Mouse (Mus musculus) embryonic facial prominence, embryonic 10.5 days (tissue): ENCODE measurements around the gene Coq5. TPM values are rescaled to one million over a fixed set of nuclear protein-coding genes. Genes with fewer than 3 reads are reported as not detected.
A peak's percentile ranks its signal among the peaks of the same experiment; 100 is the strongest.

Source experiments
- DNase-seq: peaks from one replicate; pipeline ENCODE4 v3.0.0-alpha.2; 2017; ENCODE audit warnings: low spot score
- H3K27ac ChIP-seq: fragments of 300-500 bp; sonication (generic); replicated peaks from 2 replicates; pipeline ENCODE4 v1.5.1; 2016; ENCODE audit warnings: mild to moderate bottlenecking
- H3K27me3 ChIP-seq: fragments of 300-500 bp; sonication (generic); replicated peaks from 2 replicates; pipeline ENCODE4 v1.6.1; 2016; ENCODE audit warnings: low read depth, mild to moderate bottlenecking; ENCODE audit not compliant: poor library complexity, severe bottlenecking
- H3K36me3 ChIP-seq: fragments of 300-500 bp; sonication (generic); replicated peaks from 2 replicates; pipeline ENCODE4 v1.6.1; 2016; ENCODE audit warnings: mild to moderate bottlenecking, moderate library complexity
- H3K4me1 ChIP-seq: fragments of 300-500 bp; sonication (generic); 2 replicates; pipeline ENCODE4 v1.6.1; 2016
- H3K4me3 ChIP-seq: fragments of 300-500 bp; sonication (generic); 2 replicates; pipeline ENCODE4 v1.5.1; 2016; ENCODE audit warnings: mild to moderate bottlenecking, moderate library complexity
- H3K9me3 ChIP-seq: fragments of 300-500 bp; sonication (generic); 2 replicates; pipeline ENCODE4 v1.6.1; 2016; ENCODE audit warnings: mild to moderate bottlenecking
- WGBS: fragments of 180-500 bp; shearing (Covaris S2); methylation state at CpG from one replicate; pipeline ENCODE4 v1.1.7; 2016; 5-methylcytosine and 5-hydroxymethylcytosine counted together
- polyA plus RNA-seq: library from polyadenylated mRNA; unstranded; fragments of >200 nt; fragmentation: Nextera tagmentation; extraction: Ambion mirVana; gene quantifications from 2 replicates; pipeline ENCODE4 v1.2.1, GENCODE M21; 2016

Gene Coq5
- polyA plus RNA-seq, 1 experiment from 2014 or later: 55.9 TPM

- no peak overlapping the region for H3K27ac ChIP-seq
- H3K36me3 ChIP-seq: peaks cover 74% of the 10 kb centered on the region
- 78% methylated on average over 1 of the region's 1 CpGs for WGBS
- no peak for DNase-seq
- H3K4me3 ChIP-seq: no peak overlapping the region
- H3K27me3 ChIP-seq: no peaks in the 10 kb centered on the region
- H3K9me3 ChIP-seq: no peaks in the 10 kb centered on the region
- H3K4me1 ChIP-seq: no peaks in the 10 kb centered on the region
Observed at GRCm38 (mm10) chr5:115255472-115255871, 24.0 kb upstream of the Coq5 start.

GRCm38 (mm10) chr5:115256909-115257546 lies 22.4 kb upstream of the Coq5 start:
- H3K4me1 ChIP-seq: no peaks in the 10 kb centered on the region
- no peaks in the 10 kb centered on the region for H3K9me3 ChIP-seq
- WGBS: 91% methylated on average over 10 of the region's 10 CpGs
- H3K27ac ChIP-seq: no peak overlapping the region
- no peak overlapping the region for H3K4me3 ChIP-seq
- no peak for DNase-seq
- H3K36me3 ChIP-seq: peaks cover 70% of the 10 kb centered on the region
- no peaks in the 10 kb centered on the region for H3K27me3 ChIP-seq

- Histone ChIP-seq H3K4me1 (no peaks in the 10 kb centered on the region), H3K9me3 (no peaks in the 10 kb centered on the region), H3K27ac (no peak overlapping the region), H3K36me3 (peaks cover 90% of the 10 kb centered on the region), H3K4me3 (no peak overlapping the region), H3K27me3 (no peaks in the 10 kb centered on the region)
- DNase-seq: no peak
- WGBS: 87% methylated on average over 6 of the region's 6 CpGs
Observed at GRCm38 (mm10) chr5:115260356-115260755, 19.1 kb upstream of the Coq5 start.

- no peak for DNase-seq
- 90% methylated on average over 8 of the region's 8 CpGs for WGBS
- H3K36me3 ChIP-seq: peaks cover 88% of the 10 kb centered on the region
Observed at GRCm38 (mm10) chr5:115261141-115261540, 18.3 kb upstream of the Coq5 start.

GRCm38 (mm10) chr5:115261880-115262279 lies 17.6 kb upstream of the Coq5 start:
- WGBS: 83% methylated on average over 1 of the region's 1 CpGs
- H3K27me3 ChIP-seq: no peaks in the 10 kb centered on the region

More at GRCm38 (mm10) chr5:115261141-115261540, 18.3 kb upstream of the Coq5 start:
- Histone ChIP-seq H3K27me3 (no peaks in the 10 kb centered on the region), H3K9me3 (no peaks in the 10 kb centered on the region), H3K4me3 (no peak overlapping the region), H3K27ac (no peak overlapping the region), H3K4me1 (peaks cover 1% of the 10 kb centered on the region; the same call in 1 of the 2 replicates)

GRCm38 (mm10) chr5:115262502-115263291 lies 16.8 kb upstream of the Coq5 start:
- Histone ChIP-seq H3K27me3 (no peaks in the 10 kb centered on the region), H3K9me3 (no peaks in the 10 kb centered on the region), H3K36me3 (peaks cover 88% of the 10 kb centered on the region), H3K4me1 (peaks cover 5% of the 10 kb centered on the region; the same call in 1 of the 2 replicates), H3K27ac (no peak overlapping the region), H3K4me3 (no peak overlapping the region)
- no peak for DNase-seq
- 94% methylated on average over 14 of the region's 14 CpGs for WGBS

More at GRCm38 (mm10) chr5:115261880-115262279, 17.6 kb upstream of the Coq5 start:
- no peaks in the 10 kb centered on the region for H3K9me3 ChIP-seq
- H3K27ac ChIP-seq: no peak overlapping the region
- peaks cover 5% of the 10 kb centered on the region; the same call in 1 of the 2 replicates for H3K4me1 ChIP-seq
- peaks cover 88% of the 10 kb centered on the region for H3K36me3 ChIP-seq
- H3K4me3 ChIP-seq: no peak overlapping the region
- no peak for DNase-seq

DNA sequence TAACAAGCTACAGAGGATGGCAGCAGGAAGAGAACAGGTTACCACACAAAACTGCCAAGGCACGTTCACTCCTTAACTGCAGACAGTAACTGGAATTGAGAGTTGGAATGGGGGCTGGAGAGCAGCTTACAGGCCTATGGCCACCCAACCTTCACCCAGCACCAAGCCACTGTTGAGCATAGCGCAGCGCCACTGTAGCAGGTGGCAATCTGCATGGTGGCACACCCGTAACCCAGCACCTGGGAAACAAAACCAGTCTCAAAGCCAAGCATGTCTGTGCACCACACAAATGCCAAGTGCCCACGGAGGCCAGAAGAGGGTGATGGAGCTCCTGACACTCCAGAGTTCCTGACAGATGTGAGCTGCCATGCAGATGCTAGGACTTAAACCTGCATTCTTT lies 13.1 kb upstream of the Coq5 start:
- Histone ChIP-seq H3K36me3 (peaks cover 75% of the 10 kb centered on the region), H3K4me1 (peaks cover 29% of the 10 kb centered on the region), H3K27ac (no peak overlapping the region), H3K27me3 (no peaks in the 10 kb centered on the region), H3K4me3 (no peak overlapping the region; the same call in 1 of the 2 replicates), H3K9me3 (no peaks in the 10 kb centered on the region)
- WGBS: 91% methylated on average over 5 of the region's 5 CpGs
- no peak for DNase-seq

GRCm38 (mm10) chr5:115266787-115267468 lies 12.5 kb upstream of the Coq5 start:
- 93% methylated on average over 8 of the region's 8 CpGs for whole genome bisulfite sequencing
- DNase-seq: no peak
- Histone ChIP-seq H3K36me3 (peaks cover 75% of the 10 kb centered on the region), H3K27me3 (no peaks in the 10 kb centered on the region), H3K9me3 (no peaks in the 10 kb centered on the region), H3K4me1 (peaks cover 32% of the 10 kb centered on the region), H3K4me3 (no peak overlapping the region; the same call in 1 of the 2 replicates), H3K27ac (no peak overlapping the region)

DNA sequence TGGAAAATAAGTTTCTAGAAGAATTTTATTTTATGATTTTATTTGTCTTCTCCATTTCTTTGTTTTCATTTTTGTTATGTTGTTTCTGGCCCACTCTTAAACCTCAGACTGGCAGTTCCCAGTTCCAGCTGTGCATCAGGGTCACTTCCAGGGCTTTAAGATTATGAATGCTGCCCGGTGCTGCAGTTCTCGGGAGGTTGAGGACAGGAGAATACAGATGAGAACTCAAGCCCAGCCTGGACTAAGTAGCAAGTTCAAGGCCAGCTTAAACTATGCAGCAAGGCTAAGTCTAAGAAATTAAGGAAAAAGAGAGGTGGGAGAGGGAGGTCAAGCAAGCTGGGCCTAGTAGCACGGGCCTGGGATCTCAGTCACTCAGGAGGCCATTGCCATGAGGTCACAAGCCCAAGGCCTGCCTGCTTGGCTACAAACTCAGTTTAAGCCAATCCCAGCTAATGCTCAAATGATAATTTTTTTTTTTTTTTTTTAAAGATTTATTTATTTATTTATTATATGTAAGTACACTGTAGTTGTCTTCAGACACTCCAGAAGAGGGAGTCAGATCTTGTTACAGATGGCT lies 11.9 kb upstream of the Coq5 start:
- H3K4me3 ChIP-seq: no peak overlapping the region
- H3K9me3 ChIP-seq: no peaks in the 10 kb centered on the region
- no peaks in the 10 kb centered on the region for H3K27me3 ChIP-seq
- peaks cover 69% of the 10 kb centered on the region for H3K36me3 ChIP-seq
- H3K27ac ChIP-seq: no peak overlapping the region
- peaks cover 32% of the 10 kb centered on the region for H3K4me1 ChIP-seq
- no peak for DNase-seq
- WGBS: 87% methylated on average over 3 of the region's 3 CpGs

DNA sequence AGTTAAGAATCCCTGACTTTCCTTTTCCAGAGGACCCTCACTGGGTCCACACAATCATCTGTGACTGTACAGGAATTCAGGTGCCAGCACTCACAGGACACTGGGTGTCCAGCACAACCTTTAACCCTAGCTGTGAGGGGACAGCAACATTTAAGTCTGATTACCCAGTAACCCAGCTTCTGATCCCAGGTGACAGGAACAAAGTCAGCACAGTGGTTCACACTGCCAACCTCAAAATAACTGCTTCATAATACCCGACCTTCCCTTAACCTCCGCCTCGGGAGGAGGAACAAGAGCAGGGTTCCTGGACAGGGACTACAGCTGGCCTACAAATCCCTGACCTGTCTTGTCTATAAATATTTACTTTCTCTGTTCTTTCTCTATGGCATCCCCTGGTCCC lies 11.2 kb upstream of the Coq5 start:
- Histone ChIP-seq H3K4me1 (peaks cover 36% of the 10 kb centered on the region), H3K27me3 (no peaks in the 10 kb centered on the region), H3K27ac (no peak overlapping the region), H3K4me3 (no peak overlapping the region), H3K9me3 (no peaks in the 10 kb centered on the region), H3K36me3 (peaks cover 62% of the 10 kb centered on the region)
- DNase-seq: no peak
- WGBS: 77% methylated on average over 3 of the region's 3 CpGs

GRCm38 (mm10) chr5:115269969-115270368 lies 9.5 kb upstream of the Coq5 start:
- Histone ChIP-seq H3K9me3 (no peaks in the 10 kb centered on the region), H3K27me3 (no peaks in the 10 kb centered on the region), H3K4me3 (peak overlapping the region; percentile 100; the same call in 1 of the 2 replicates), H3K4me1 (peaks cover 41% of the 10 kb centered on the region), H3K27ac (no peak overlapping the region), H3K36me3 (peaks cover 47% of the 10 kb centered on the region)
- no peak for DNase-seq
- WGBS: 92% methylated on average over 1 of the region's 1 CpGs
